Mouse (Mus musculus) hindbrain, embryonic 16.5 days (tissue): ENCODE data around the gene Slc8a1. TPM values are rescaled to one million over a fixed set of nuclear protein-coding genes. Genes with fewer than 3 reads are reported as not detected.

Source experiments
- ATAC-seq: fragments of 200-750 bp; cut with Nextera tagmentation; 2 replicates; pipeline ENCODE4 v1.8.0; 2017; ENCODE audit warnings: moderate TSS enrichment, moderate library complexity
- H3K27ac ChIP-seq: fragments of 300-500 bp; sonication (generic); 2 replicates; pipeline ENCODE4 v1.5.1; 2014; ENCODE audit warnings: low read depth, mild to moderate bottlenecking, control low read depth, low read length, moderate library complexity
- H3K27me3 ChIP-seq: fragments of 300-500 bp; sonication (generic); replicated peaks from 2 replicates; pipeline ENCODE4 v1.6.1; 2014; ENCODE audit warnings: low read length; ENCODE audit not compliant: control insufficient read depth, insufficient read depth
- H3K36me3 ChIP-seq: fragments of 300-500 bp; sonication (generic); 2 replicates; pipeline ENCODE4 v1.6.1; 2014; ENCODE audit warnings: mild to moderate bottlenecking, low read length, moderate library complexity, mixed read lengths; ENCODE audit not compliant: control insufficient read depth, insufficient read depth
- H3K4me1 ChIP-seq: fragments of 300-500 bp; sonication (generic); 2 replicates; pipeline ENCODE4 v1.6.1; 2014; ENCODE audit warnings: low read depth, low read length; ENCODE audit not compliant: control insufficient read depth, insufficient read depth
- H3K4me2 ChIP-seq: fragments of 300-500 bp; sonication (generic); 2 replicates; pipeline ENCODE4 v1.6.1; 2014; ENCODE audit warnings: mild to moderate bottlenecking, low read length, control low read depth, moderate library complexity
- H3K4me3 ChIP-seq: fragments of 300-500 bp; sonication (generic); 2 replicates; pipeline ENCODE4 v1.5.1; 2014; ENCODE audit warnings: mild to moderate bottlenecking, low read length, control low read depth, moderate library complexity
- H3K9ac ChIP-seq: fragments of 300-500 bp; sonication (generic); 2 replicates; pipeline ENCODE4 v1.6.1; 2014; ENCODE audit warnings: low read depth, mild to moderate bottlenecking, control low read depth, low read length, moderate library complexity
- H3K9me3 ChIP-seq: fragments of 300-500 bp; sonication (generic); 2 replicates; pipeline ENCODE4 v1.6.1; 2014; ENCODE audit warnings: mild to moderate bottlenecking, low read length, moderate library complexity; ENCODE audit not compliant: control insufficient read depth
- WGBS: fragments of 180-500 bp; shearing (Covaris S2); extraction: QIAGEN DNeasy Blood & Tissue Kit; methylation state at CpG from one replicate; pipeline ENCODE4 v1.1.7; 2014; 5-methylcytosine and 5-hydroxymethylcytosine counted together
- polyA plus RNA-seq: library from polyadenylated mRNA; unstranded; fragments of >200 nt; fragmentation: Nextera tagmentation; extraction: Ambion mirVana; gene quantifications from 2 replicates; pipeline ENCODE4 v1.2.1, GENCODE M21; 2015

The Slc8a1 gene
- polyA plus RNA-seq, 1 experiment from 2014 or later, result 19.7 TPM

GRCm38 (mm10) chr17:81513368-81513958, 224.7 kb downstream of the Slc8a1 start:
- Histone ChIP-seq H3K9ac (no peak overlapping the region), H3K4me1 (no peaks in the 10 kb centered on the region), H3K36me3 (no peaks in the 10 kb centered on the region), H3K9me3 (no peaks in the 10 kb centered on the region), H3K4me2 (no peak overlapping the region), H3K27ac (no peak overlapping the region), H3K27me3 (no peaks in the 10 kb centered on the region), H3K4me3 (no peak overlapping the region)
- no peak for ATAC-seq
- 63% methylated on average over 6 of the region's 6 CpGs for WGBS

- ATAC-seq, result no peak
- WGBS, result 83% methylated on average over 5 of the region's 5 CpGs
- H3K36me3 ChIP-seq, result no peaks in the 10 kb centered on the region
Observed at GRCm38 (mm10) chr17:81505162-81505685, 233.0 kb downstream of the Slc8a1 start.

GRCm38 (mm10) chr17:81504040-81504439, 234.1 kb downstream of the Slc8a1 start:
- H3K27ac ChIP-seq, result no peak overlapping the region
- WGBS, result 93% methylated on average over 2 of the region's 2 CpGs
- H3K9ac ChIP-seq, result no peak overlapping the region
- ATAC-seq, result no peak
- no peaks in the 10 kb centered on the region for H3K36me3 ChIP-seq
- H3K27me3 ChIP-seq, result no peaks in the 10 kb centered on the region
- H3K4me2 ChIP-seq, result no peak overlapping the region
- H3K4me1 ChIP-seq, result peaks cover 2% of the 10 kb centered on the region; the same call in 1 of the 2 replicates
- no peak overlapping the region for H3K4me3 ChIP-seq
- H3K9me3 ChIP-seq, result no peaks in the 10 kb centered on the region

More at GRCm38 (mm10) chr17:81505162-81505685, 233.0 kb downstream of the Slc8a1 start:
- H3K4me2 ChIP-seq, result no peak overlapping the region
- peaks cover 2% of the 10 kb centered on the region; the same call in 1 of the 2 replicates for H3K4me1 ChIP-seq
- H3K27ac ChIP-seq, result no peak overlapping the region
- no peaks in the 10 kb centered on the region for H3K9me3 ChIP-seq
- H3K4me3 ChIP-seq, result no peak overlapping the region
- no peaks in the 10 kb centered on the region for H3K27me3 ChIP-seq
- no peak overlapping the region for H3K9ac ChIP-seq

- H3K27me3 ChIP-seq, result no peaks in the 10 kb centered on the region
- no peaks in the 10 kb centered on the region for H3K36me3 ChIP-seq
- H3K27ac ChIP-seq, result no peak overlapping the region
- H3K9me3 ChIP-seq, result no peaks in the 10 kb centered on the region
- 62% methylated on average over 3 of the region's 3 CpGs for WGBS
- H3K4me1 ChIP-seq, result peaks cover 2% of the 10 kb centered on the region; the same call in 1 of the 2 replicates
- H3K4me3 ChIP-seq, result no peak overlapping the region
- H3K9ac ChIP-seq, result no peak overlapping the region
- no peak overlapping the region for H3K4me2 ChIP-seq
- no peak for ATAC-seq
Observed at GRCm38 (mm10) chr17:81502732-81503131, 235.4 kb downstream of the Slc8a1 start.

- H3K27me3 ChIP-seq, result no peaks in the 10 kb centered on the region
- 47% methylated on average over 5 of the region's 5 CpGs for whole genome bisulfite sequencing
- no peaks in the 10 kb centered on the region for H3K36me3 ChIP-seq
- no peaks in the 10 kb centered on the region for H3K9me3 ChIP-seq
- H3K4me2 ChIP-seq, result no peak overlapping the region
- H3K27ac ChIP-seq, result no peak overlapping the region
- no peak for ATAC-seq
- no peak overlapping the region for H3K9ac ChIP-seq
- H3K4me3 ChIP-seq, result no peak overlapping the region
- peaks cover 2% of the 10 kb centered on the region; the same call in 1 of the 2 replicates for H3K4me1 ChIP-seq
Observed at GRCm38 (mm10) chr17:81500686-81501407, 237.3 kb downstream of the Slc8a1 start.

GRCm38 (mm10) chr17:81497919-81498318, 240.3 kb downstream of the Slc8a1 start:
- Histone ChIP-seq H3K9ac (no peak overlapping the region), H3K4me2 (no peak overlapping the region), H3K36me3 (no peaks in the 10 kb centered on the region), H3K9me3 (no peaks in the 10 kb centered on the region), H3K27ac (no peak overlapping the region), H3K4me3 (no peak overlapping the region), H3K27me3 (no peaks in the 10 kb centered on the region), H3K4me1 (peaks cover 2% of the 10 kb centered on the region; the same call in 1 of the 2 replicates)
- no peak for ATAC-seq

- no peak for ATAC-seq
- no peaks in the 10 kb centered on the region for H3K27me3 ChIP-seq
- no peak overlapping the region for H3K4me3 ChIP-seq
- no peak overlapping the region for H3K27ac ChIP-seq
- no peak overlapping the region for H3K4me2 ChIP-seq
- H3K36me3 ChIP-seq, result no peaks in the 10 kb centered on the region
- no peaks in the 10 kb centered on the region for H3K9me3 ChIP-seq
- H3K4me1 ChIP-seq, result peaks cover 2% of the 10 kb centered on the region; the same call in 1 of the 2 replicates
- H3K9ac ChIP-seq, result no peak overlapping the region
- WGBS, result 70% methylated on average over 1 of the region's 1 CpGs
Observed at GRCm38 (mm10) chr17:81496616-81497015, 241.6 kb downstream of the Slc8a1 start.

- no peak overlapping the region for H3K27ac ChIP-seq
- no peak overlapping the region for H3K9ac ChIP-seq
- WGBS, result 80% methylated on average over 6 of the region's 6 CpGs
- H3K4me1 ChIP-seq, result no peaks in the 10 kb centered on the region
- no peaks in the 10 kb centered on the region for H3K36me3 ChIP-seq
- ATAC-seq, result no peak
- H3K27me3 ChIP-seq, result no peaks in the 10 kb centered on the region
- no peak overlapping the region for H3K4me3 ChIP-seq
- no peaks in the 10 kb centered on the region for H3K9me3 ChIP-seq
- H3K4me2 ChIP-seq, result no peak overlapping the region
Observed at GRCm38 (mm10) chr17:81492216-81492865, 245.8 kb downstream of the Slc8a1 start.

- H3K9ac ChIP-seq, result no peak overlapping the region
- WGBS, result 75% methylated on average over 1 of the region's 1 CpGs
- H3K36me3 ChIP-seq, result no peaks in the 10 kb centered on the region
- peak; percentile 48; the same call in 1 of the 2 replicates for ATAC-seq
- no peak overlapping the region for H3K4me3 ChIP-seq
- H3K27me3 ChIP-seq, result no peaks in the 10 kb centered on the region
- no peak overlapping the region for H3K4me2 ChIP-seq
- H3K4me1 ChIP-seq, result peaks cover 5% of the 10 kb centered on the region
- H3K27ac ChIP-seq, result no peak overlapping the region
- no peaks in the 10 kb centered on the region for H3K9me3 ChIP-seq
Observed at GRCm38 (mm10) chr17:81486388-81486787, 251.8 kb downstream of the Slc8a1 start.
